Mouse (Mus musculus) ES-E14 (cell line): ENCODE measurements around the gene Tjap1. TPM values are rescaled to one million over a fixed set of nuclear protein-coding genes. Genes with fewer than 3 reads are reported as not detected.

ENCODE experiments used
- DNase-seq: peaks from one replicate; pipeline ENCODE4 v3.0.0-alpha.2; 2013; ENCODE audit warnings: low read depth, low spot score
- H3K27ac ChIP-seq: 2 replicates; pipeline ENCODE4 v1.5.1; 2012; ENCODE audit warnings: low read depth, mild to moderate bottlenecking, low read length, moderate library complexity, mixed read lengths; ENCODE audit not compliant: poor library complexity, insufficient read depth, severe bottlenecking
- H3K36me3 ChIP-seq: 2 replicates; pipeline ENCODE4 v1.6.1; 2012; ENCODE audit warnings: mild to moderate bottlenecking, low read length, moderate library complexity, mixed read lengths; ENCODE audit not compliant: control insufficient read depth, poor library complexity, insufficient read depth, severe bottlenecking
- H3K4me1 ChIP-seq, 2 experiments: fragments of 150-350 bp in 1 of 2; sonication (generic) in 1 of 2; 2 replicates each; pipeline ENCODE4 v1.6.1; 2012; ENCODE audit warnings: low read length in 2 of 2, mild to moderate bottlenecking in 1 of 2, mixed read lengths in 1 of 2; ENCODE audit not compliant: control insufficient read depth in 2 of 2, insufficient read depth in 2 of 2, poor library complexity in 1 of 2
- H3K4me3 ChIP-seq, 2 experiments: fragments of 150-350 bp in 1 of 2; sonication (generic) in 1 of 2; 2 replicates each; pipeline ENCODE4 v1.5.1; 2012; ENCODE audit warnings: low read length in 2 of 2, low read depth in 1 of 2, mild to moderate bottlenecking in 1 of 2, mixed read lengths in 1 of 2; ENCODE audit not compliant: insufficient read depth in 1 of 2, poor library complexity in 1 of 2, severe bottlenecking in 1 of 2
- H3K9ac ChIP-seq: 2 replicates; pipeline ENCODE4 v1.6.1; 2012; ENCODE audit warnings: low read depth, mild to moderate bottlenecking, low read length, mixed read lengths; ENCODE audit not compliant: poor library complexity, insufficient read depth, severe bottlenecking
- H3K9me3 ChIP-seq: fragments of 150-350 bp; sonication (generic); 2 replicates; pipeline ENCODE4 v1.6.1; 2012; ENCODE audit warnings: low read depth, mild to moderate bottlenecking, low read length; ENCODE audit not compliant: control insufficient read depth, insufficient read depth
- CHD2 ChIP-seq: IDR thresholded peaks from 2 replicates; pipeline ENCODE4 v1.6.1; 2014; ENCODE audit warnings: mild to moderate bottlenecking, low read depth, low read length, inconsistent platforms
- HCFC1 ChIP-seq: IDR thresholded peaks from 2 replicates; pipeline ENCODE4 v1.6.1; 2012; ENCODE audit warnings: low read length, inconsistent platforms, borderline replicate concordance; ENCODE audit not compliant: insufficient read depth
- MAFK ChIP-seq: IDR thresholded peaks from 2 replicates; pipeline ENCODE4 v1.6.1; 2014; ENCODE audit warnings: mild to moderate bottlenecking, low read depth, low read length, inconsistent platforms; ENCODE audit not compliant: insufficient read depth
- ZC3H11A ChIP-seq: IDR thresholded peaks from 2 replicates; pipeline ENCODE4 v1.6.1; 2012; ENCODE audit warnings: low read depth, mild to moderate bottlenecking, inconsistent platforms, low read length, borderline replicate concordance
- ZNF384 ChIP-seq: IDR thresholded peaks from 2 replicates; pipeline ENCODE4 v1.6.1; 2012; ENCODE audit warnings: low read depth, low read length, inconsistent platforms
- in situ Hi-C, 2 experiments: fragments of 600-800 bp; cut with MboI; formaldehyde crosslinking; loops; one replicate each; pipeline ENCODE4 v1.15.1; 2025; ENCODE audit warnings: low sequenced_read_pairs in 2 of 2, inconsistent platforms in 1 of 2; ENCODE audit not compliant: unreplicated experiment in 2 of 2
- total RNA-seq: library from RNA; depleted of rRNA; stranded (reverse); fragments of 300-350 nt; gene quantifications from 2 replicates; pipeline ENCODE4 v1.2.3, GENCODE M21; 2012

The Tjap1 gene
- total RNA-seq, 1 experiment: 27.7 TPM

DNA sequence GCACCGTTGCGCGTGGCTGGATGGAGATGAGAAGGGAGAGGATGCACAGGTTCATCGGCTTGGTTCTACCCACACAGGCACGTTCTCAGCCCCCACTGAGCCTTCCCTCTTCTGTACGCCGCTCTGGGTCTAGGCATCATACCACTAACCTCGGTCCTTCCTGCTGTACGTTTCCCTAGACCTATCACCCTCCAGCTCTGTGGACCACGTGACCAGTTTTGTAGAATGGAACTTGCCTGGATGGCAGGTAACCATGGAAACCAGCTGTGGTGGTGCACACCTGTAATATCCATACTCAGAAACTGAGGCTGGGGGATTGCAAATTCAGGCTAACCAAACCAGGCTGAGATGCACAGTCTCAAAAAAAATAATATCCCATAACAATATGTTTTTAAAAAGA, 27.7 kb upstream of the Tjap1 start:
- no peak overlapping the region for H3K27ac ChIP-seq
- no peaks in the 10 kb centered on the region for H3K9me3 ChIP-seq
- TF ChIP-seq CHD2 (no peak), ZC3H11A (no peak), HCFC1 (no peak), MAFK (no peak), ZNF384 (no peak)
- DNase-seq: no peak
- in situ Hi-C loops: no loop called here
- H3K9ac ChIP-seq: no peak overlapping the region
- peaks cover 13% of the 10 kb centered on the region; the same call in 1 of the 2 replicates for H3K36me3 ChIP-seq
- H3K4me1 ChIP-seq: peaks cover 0 to 4% of the 10 kb centered on the region in 2 experiments; a peak in 1 of 4 replicates
- H3K4me3 ChIP-seq: no peak overlapping the region

DNA sequence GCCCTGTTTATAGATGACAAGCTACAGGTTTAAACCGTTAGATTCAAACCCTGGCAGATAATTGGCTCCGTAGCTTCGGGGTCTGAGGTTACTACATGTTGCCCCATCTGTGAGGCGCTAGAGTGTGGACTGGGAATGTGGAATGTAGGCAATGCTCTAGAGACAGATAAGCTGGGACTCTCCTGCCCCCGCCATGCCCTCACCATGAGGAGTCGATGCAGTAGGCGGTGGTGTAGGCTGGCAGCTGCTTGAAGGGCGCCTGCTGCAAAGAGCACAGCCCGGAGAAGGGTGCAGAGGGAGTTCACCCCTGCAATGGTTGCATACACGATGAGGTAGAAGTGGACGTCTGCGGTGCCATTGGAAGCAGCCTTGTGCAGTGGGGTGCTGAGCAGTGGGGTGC, 27.0 kb upstream of the Tjap1 start:
- Histone ChIP-seq H3K9ac (no peak overlapping the region), H3K27ac (no peak overlapping the region), H3K36me3 (peaks cover 15% of the 10 kb centered on the region; the same call in 1 of the 2 replicates), H3K9me3 (no peaks in the 10 kb centered on the region), H3K4me3 (no peak overlapping the region), H3K4me1 (peaks cover 0 to 4% of the 10 kb centered on the region in 2 experiments; a peak in 1 of 4 replicates)
- in situ Hi-C loops: no loop called here
- DNase-seq: no peak
- TF ChIP-seq CHD2: no peak

DNA sequence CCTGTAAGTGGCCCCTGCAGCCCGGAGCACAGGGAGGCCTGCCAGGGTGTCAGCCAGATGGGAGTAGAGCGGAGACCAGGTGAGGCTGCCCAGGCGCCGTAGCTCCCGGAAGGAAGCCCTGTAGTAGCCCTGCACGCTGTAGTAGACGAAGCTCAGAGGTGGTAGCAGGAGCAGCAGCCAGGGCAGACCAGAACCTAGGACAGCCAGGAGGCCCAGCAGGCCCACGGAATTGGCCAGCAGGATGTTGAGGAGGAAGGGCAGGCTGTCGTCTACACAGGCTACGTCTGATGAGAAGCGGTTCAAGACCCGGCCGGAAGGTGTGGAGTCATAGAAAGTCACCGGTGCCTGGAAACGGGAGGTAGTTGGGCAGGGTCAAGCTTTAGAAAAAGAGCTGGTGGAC, 24.1 kb upstream of the Tjap1 start:
- H3K27ac ChIP-seq: no peak overlapping the region
- TF ChIP-seq ZNF384 (no peak), MAFK (no peak), ZC3H11A (no peak), CHD2 (no peak), HCFC1 (no peak)
- DNase-seq: no peak
- H3K4me1 ChIP-seq: peaks cover 0 to 2% of the 10 kb centered on the region in 2 experiments; a peak in 1 of 4 replicates
- no peaks in the 10 kb centered on the region for H3K9me3 ChIP-seq
- no peak overlapping the region for H3K9ac ChIP-seq
- H3K36me3 ChIP-seq: peaks cover 8% of the 10 kb centered on the region; the same call in 1 of the 2 replicates
- H3K4me3 ChIP-seq: no peak overlapping the region
- in situ Hi-C loops: no loop called here

DNA sequence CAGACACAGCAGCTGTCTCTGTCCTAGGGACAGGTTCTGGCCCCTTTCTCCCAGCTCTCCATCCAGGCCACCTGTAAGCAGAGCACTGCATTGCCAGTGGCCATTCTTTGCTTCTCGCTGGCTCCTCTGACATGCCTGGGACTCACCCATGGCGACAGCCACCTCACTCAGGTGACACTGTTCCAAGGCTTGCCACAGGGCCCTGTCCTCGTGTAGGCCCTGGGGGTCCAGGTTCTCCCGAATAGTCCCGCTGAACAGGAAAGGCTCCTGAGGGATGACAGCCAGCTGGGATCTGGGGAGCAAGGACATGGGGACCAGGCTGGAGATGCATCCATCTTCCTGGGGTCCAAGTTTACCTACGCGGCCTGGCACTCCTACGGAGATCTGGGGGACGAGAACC, 21.4 kb upstream of the Tjap1 start:
- TF ChIP-seq HCFC1 (no peak), ZNF384 (no peak), MAFK (no peak), CHD2 (no peak), ZC3H11A (no peak)
- in situ Hi-C loops: no loop called here
- no peaks in the 10 kb centered on the region for H3K4me1 ChIP-seq
- H3K36me3 ChIP-seq: peaks cover 8% of the 10 kb centered on the region; the same call in 1 of the 2 replicates
- H3K4me3 ChIP-seq: no peak overlapping the region
- DNase-seq: no peak
- no peak overlapping the region for H3K9ac ChIP-seq
- H3K27ac ChIP-seq: no peak overlapping the region
- H3K9me3 ChIP-seq: no peaks in the 10 kb centered on the region

DNA sequence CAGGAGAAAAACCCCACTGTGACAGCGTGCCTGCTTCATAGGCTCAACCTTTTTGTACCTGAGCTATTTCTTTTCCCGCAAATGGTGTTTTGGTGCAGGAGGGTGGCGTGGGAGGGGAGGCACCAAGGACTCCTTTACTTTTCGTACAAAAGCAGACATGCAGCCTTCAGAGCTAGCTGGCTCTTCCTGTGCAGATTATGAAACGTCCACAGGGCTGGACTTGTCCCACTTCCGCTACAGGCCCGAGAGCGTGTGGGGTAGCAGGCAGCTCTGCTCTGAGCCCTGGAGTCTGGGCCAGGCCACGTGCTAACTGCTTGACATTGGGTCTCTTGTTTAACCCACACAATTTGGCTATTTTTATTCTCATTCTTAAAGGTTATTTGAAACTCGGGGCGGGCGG, 19.1 kb upstream of the Tjap1 start:
- in situ Hi-C loops: no loop called here

More for the DNA sequence above, 19.1 kb upstream of the Tjap1 start:
- Histone ChIP-seq H3K36me3 (peaks cover 7% of the 10 kb centered on the region; the same call in 1 of the 2 replicates), H3K27ac (no peak overlapping the region), H3K9me3 (no peaks in the 10 kb centered on the region), H3K4me1 (no peaks in the 10 kb centered on the region), H3K9ac (no peak overlapping the region), H3K4me3 (no peak overlapping the region)
- no peak for TF ChIP-seq ZNF384
- TF ChIP-seq CHD2: no peak
- no peak for TF ChIP-seq MAFK
- TF ChIP-seq ZC3H11A: no peak
- no peak for TF ChIP-seq HCFC1
- no peak for DNase-seq
